Mouse (Mus musculus) testis, adult 2 months (tissue): ENCODE data around the gene Mrpl4. TPM values are rescaled to one million over a fixed set of nuclear protein-coding genes. Genes with fewer than 3 reads are reported as not detected.
"Not testable (repeated sequence)": the region's sequence is repeated elsewhere in the genome, so short reads cannot be mapped to it uniquely, and the experiment has no call there.

Source experiments
- H3K27ac ChIP-seq: fragments of 200-500 bp; 2 replicates; pipeline ENCODE4 v1.5.1; 2012; ENCODE audit warnings: low read depth, low read length; ENCODE audit not compliant: control insufficient read depth, insufficient read depth
- H3K27me3 ChIP-seq: fragments of 200-500 bp; 2 replicates; pipeline ENCODE4 v1.6.1; 2012; ENCODE audit warnings: mild to moderate bottlenecking, low read length, moderate library complexity; ENCODE audit not compliant: control insufficient read depth, insufficient read depth
- H3K36me3 ChIP-seq: fragments of 200-500 bp; 2 replicates; pipeline ENCODE4 v1.6.1; 2012; ENCODE audit warnings: mild to moderate bottlenecking, low read length; ENCODE audit not compliant: control insufficient read depth, insufficient read depth
- H3K4me1 ChIP-seq: fragments of 200-500 bp; 2 replicates; pipeline ENCODE4 v1.6.1; 2012; ENCODE audit warnings: low read length; ENCODE audit not compliant: control insufficient read depth, insufficient read depth
- H3K4me3 ChIP-seq: fragments of 200-500 bp; 2 replicates; pipeline ENCODE4 v1.5.1; 2012; ENCODE audit warnings: low read depth, mild to moderate bottlenecking, low read length, moderate library complexity, mixed read lengths; ENCODE audit not compliant: control insufficient read depth
- CTCF ChIP-seq: fragments of 200-500 bp; IDR thresholded peaks from 2 replicates; pipeline ENCODE4 v1.5.1; 2012; ENCODE audit warnings: low read depth, mild to moderate bottlenecking, inconsistent platforms, low read length, moderate library complexity; ENCODE audit not compliant: control insufficient read depth, insufficient read depth, insufficient replicate concordance
- POLR2A ChIP-seq: fragments of 200-500 bp; IDR thresholded peaks from 2 replicates; pipeline ENCODE4 v1.6.1; 2012; ENCODE audit warnings: low read depth, mild to moderate bottlenecking, inconsistent platforms, low read length, moderate library complexity; ENCODE audit not compliant: control insufficient read depth
- polyA plus RNA-seq: library from polyadenylated mRNA; depleted of rRNA; stranded (reverse); fragments of >200 nt; gene quantifications from 2 replicates; pipeline ENCODE4 v1.2.3, GENCODE M21; 2012

The Mrpl4 gene
- polyA plus RNA-seq, 1 experiment, result 45.1 TPM

GRCm38 (mm10) chr9:20987953-20988352 lies 14.6 kb upstream of the Mrpl4 start:
- Histone ChIP-seq H3K36me3 (no peaks in the 10 kb centered on the region), H3K4me1 (peaks cover 2% of the 10 kb centered on the region), H3K4me3 (no peak overlapping the region), H3K27me3 (no peaks in the 10 kb centered on the region), H3K27ac (no peak overlapping the region)
- TF ChIP-seq POLR2A (no peak), CTCF (no peak)

- Histone ChIP-seq H3K36me3 (no peaks in the 10 kb centered on the region), H3K27ac (no peak overlapping the region), H3K4me1 (peaks cover 2% of the 10 kb centered on the region), H3K4me3 (no peak overlapping the region), H3K27me3 (no peaks in the 10 kb centered on the region)
- TF ChIP-seq POLR2A (no peak), CTCF (no peak)
Observed at GRCm38 (mm10) chr9:20990861-20991260, 11.7 kb upstream of the Mrpl4 start.

DNA sequence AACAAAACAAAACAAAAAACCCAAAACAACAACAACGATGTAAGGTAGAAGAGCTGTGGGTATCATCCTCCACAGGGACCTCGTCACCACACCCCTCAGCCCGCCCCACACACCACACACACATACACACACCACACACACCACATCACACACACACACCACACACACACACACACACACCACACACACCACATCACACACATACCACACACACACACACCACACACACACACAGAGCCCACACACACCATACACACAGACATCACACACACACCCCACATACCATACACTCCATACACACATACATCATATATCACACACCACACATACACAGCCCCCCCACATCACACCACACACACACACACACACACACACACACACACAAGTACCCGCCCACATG lies 11.0 kb upstream of the Mrpl4 start:
- H3K4me3 ChIP-seq, result no peak overlapping the region
- TF ChIP-seq POLR2A (no peak), CTCF (no peak)
- no peaks in the 10 kb centered on the region for H3K27me3 ChIP-seq
- H3K27ac ChIP-seq, result no peak overlapping the region
- peaks cover 2% of the 10 kb centered on the region for H3K4me1 ChIP-seq
- H3K36me3 ChIP-seq, result no peaks in the 10 kb centered on the region

GRCm38 (mm10) chr9:20993165-20993898 lies 9.2 kb upstream of the Mrpl4 start:
- no peak overlapping the region for H3K4me3 ChIP-seq
- peaks cover 2% of the 10 kb centered on the region for H3K4me1 ChIP-seq
- H3K27me3 ChIP-seq, result no peaks in the 10 kb centered on the region
- no peak for TF ChIP-seq POLR2A
- no peak for TF ChIP-seq CTCF
- no peak overlapping the region for H3K27ac ChIP-seq
- H3K36me3 ChIP-seq, result no peaks in the 10 kb centered on the region

DNA sequence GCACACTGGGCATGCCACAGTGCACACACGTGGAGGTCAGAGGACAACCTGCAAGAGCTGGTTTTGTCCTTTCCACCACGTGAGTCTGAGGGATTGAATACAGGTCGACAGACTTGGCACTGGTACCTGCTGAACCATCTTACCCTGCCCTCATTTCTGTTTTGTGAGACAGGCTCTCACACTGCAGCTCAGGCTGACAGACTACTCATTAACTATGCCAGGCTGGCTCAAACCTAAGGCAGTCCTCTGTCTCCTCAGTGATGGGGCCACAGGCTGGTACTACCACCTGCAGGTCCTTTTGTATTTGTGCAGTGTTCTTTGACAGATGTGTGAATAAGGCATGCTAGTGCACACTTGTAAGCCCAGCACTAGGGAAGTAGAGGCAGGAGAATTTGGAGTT lies 7.5 kb upstream of the Mrpl4 start:
- Histone ChIP-seq H3K27me3 (no peaks in the 10 kb centered on the region), H3K4me3 (peak overlapping the region; percentile 74), H3K4me1 (peaks cover 2% of the 10 kb centered on the region), H3K27ac (no peak overlapping the region), H3K36me3 (no peaks in the 10 kb centered on the region)
- TF ChIP-seq POLR2A (no peak), CTCF (no peak)

- no peaks in the 10 kb centered on the region for H3K27me3 ChIP-seq
- no peaks in the 10 kb centered on the region for H3K36me3 ChIP-seq
- H3K27ac ChIP-seq, result no peak overlapping the region
- H3K4me1 ChIP-seq, result no peaks in the 10 kb centered on the region
- no peak overlapping the region for H3K4me3 ChIP-seq
- no peak for TF ChIP-seq CTCF
- no peak for TF ChIP-seq POLR2A
Observed at GRCm38 (mm10) chr9:20997065-20997464, 5.5 kb upstream of the Mrpl4 start.

DNA sequence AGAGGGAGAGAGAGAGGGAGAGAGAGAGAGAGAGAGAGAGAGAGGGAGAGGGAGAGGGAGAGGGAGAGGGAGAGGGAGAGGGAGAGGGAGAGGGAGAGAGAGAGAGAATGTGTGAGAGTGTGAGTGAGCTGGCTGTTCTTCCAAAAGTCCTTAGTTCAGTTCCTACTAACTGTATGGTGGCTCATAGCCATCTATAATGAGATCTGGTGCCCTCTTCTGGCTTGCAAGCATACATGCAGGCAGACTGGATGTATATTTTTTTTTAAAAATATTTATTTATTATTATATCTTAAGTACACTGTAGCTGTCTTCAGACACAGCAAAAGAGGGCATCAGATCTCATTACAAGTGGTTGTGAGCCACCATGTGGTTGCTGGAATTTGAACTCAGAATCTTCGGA lies 4.2 kb upstream of the Mrpl4 start:
- H3K36me3 ChIP-seq, result not testable (repeated sequence)

DNA sequence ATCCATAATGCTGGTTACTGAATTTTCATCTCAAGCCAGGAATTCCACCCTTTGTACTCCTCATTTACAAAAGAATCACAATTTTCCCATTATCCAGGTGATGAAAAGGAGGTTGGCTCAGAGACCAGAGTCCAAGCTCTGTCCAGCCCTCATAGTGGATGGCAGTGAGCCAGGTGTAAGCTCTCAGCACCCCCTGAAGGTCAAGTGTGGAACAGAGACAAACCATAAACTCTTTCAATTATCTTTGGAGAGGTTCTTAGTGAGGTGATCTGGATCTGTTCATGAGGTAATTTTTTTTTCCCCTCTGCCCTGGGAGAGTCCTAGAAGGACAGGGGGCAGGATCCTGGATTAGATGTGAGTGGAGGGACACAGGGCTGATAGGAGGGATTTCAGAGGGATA lies 1.7 kb upstream of the Mrpl4 start:
- Histone ChIP-seq H3K4me3 (no peak overlapping the region), H3K27me3 (no peaks in the 10 kb centered on the region), H3K4me1 (peaks cover 3% of the 10 kb centered on the region; the same call in 1 of the 2 replicates), H3K36me3 (no peaks in the 10 kb centered on the region), H3K27ac (no peak overlapping the region)
- TF ChIP-seq CTCF (no peak), POLR2A (no peak)

More for the DNA sequence above, 4.2 kb upstream of the Mrpl4 start:
- H3K27me3 ChIP-seq, H3K27ac ChIP-seq, H3K4me1 ChIP-seq, H3K4me3 ChIP-seq: not testable (repeated sequence)
